Mouse (Mus musculus): ENCODE results near the gene Lama4.

DNA sequence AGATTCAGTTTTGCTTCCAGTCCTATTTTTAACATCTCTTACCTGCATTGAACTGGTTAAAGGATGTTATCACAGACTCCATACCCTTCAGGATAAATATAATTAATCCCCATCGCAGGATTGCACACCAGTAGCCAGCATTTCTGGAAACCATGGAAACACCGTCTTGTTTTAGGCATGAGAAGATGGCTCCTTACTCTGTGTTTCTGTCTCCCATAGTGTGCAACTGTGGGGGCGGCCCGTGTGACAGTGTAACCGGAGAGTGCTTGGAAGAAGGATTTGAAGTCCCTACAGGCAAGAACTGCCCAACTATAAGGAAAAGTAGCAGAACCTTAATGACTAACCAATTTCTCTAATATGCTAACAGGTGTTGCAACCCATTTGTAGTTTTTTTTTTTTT is 63.1 kb downstream of the Lama4 start:
- no peak for TF ChIP-seq CTCF (conservative IDR thresholded peaks at IDR 0.05; ENCODE audit: low read length)
- TF ChIP-seq NANOG (IDR thresholded peaks at IDR 0.05; ENCODE audit: borderline replicate concordance, low read length) = no peak
- no peak for TF ChIP-seq POU5F1 (IDR thresholded peaks at IDR 0.05; ENCODE audit: borderline replicate concordance, low read length)
